Mouse (Mus musculus): ENCODE data around the gene Gal3st3.
"Not testable (repeated sequence)": the region's sequence is repeated elsewhere in the genome, so short reads cannot be mapped to it uniquely, and the experiment has no call there.

Gal3st3 gene

GRCm38 (mm10) chr19:5306968-5307734, 9.0 kb downstream of the Gal3st3 start:
- DNase-seq (ENCODE audit: low spot score) = peak; percentile 20

GRCm38 (mm10) chr19:5309025-5309424, 10.9 kb downstream of the Gal3st3 start:
- DNase-seq (ENCODE audit: low spot score) = no peak

- DNase-seq (ENCODE audit: low spot score) = no peak
Observed at GRCm38 (mm10) chr19:5313189-5313588, 15.1 kb downstream of the Gal3st3 start.

GRCm38 (mm10) chr19:5323801-5324200, 25.7 kb downstream of the Gal3st3 start:
- DNase-seq (ENCODE audit: low spot score) = no peak

GRCm38 (mm10) chr19:5327970-5328369, 29.8 kb downstream of the Gal3st3 start:
- DNase-seq (ENCODE audit: low spot score) = no peak

GRCm38 (mm10) chr19:5334741-5335140, 36.6 kb downstream of the Gal3st3 start:
- no peak for DNase-seq (ENCODE audit: low spot score)

GRCm38 (mm10) chr19:5335441-5335840, 37.3 kb downstream of the Gal3st3 start, which contains the start of gene Catsper1:
Gene Catsper1, plus strand, starts transcription at chr19:5335741.
- DNase-seq (ENCODE audit: low spot score) = no peak

GRCm38 (mm10) chr19:5337975-5338374, 39.8 kb downstream of the Gal3st3 start:
- peak; percentile 65 for DNase-seq (ENCODE audit: low spot score)

GRCm38 (mm10) chr19:5341360-5341759, 43.2 kb downstream of the Gal3st3 start:
- DNase-seq (ENCODE audit: low spot score) = no peak

GRCm38 (mm10) chr19:5345297-5346131, 47.4 kb downstream of the Gal3st3 start:
- no peak for DNase-seq (ENCODE audit: low spot score)

GRCm38 (mm10) chr19:5348064-5348463, 49.9 kb downstream of the Gal3st3 start:
- DNase-seq (ENCODE audit: low spot score) = no peak

- peak; percentile 24 for DNase-seq (ENCODE audit: low spot score)
Observed at GRCm38 (mm10) chr19:5348526-5349501, 50.7 kb downstream of the Gal3st3 start.

GRCm38 (mm10) chr19:5349502-5349873, 51.4 kb downstream of the Gal3st3 start, which contains the start of gene Cst6:
Gene Cst6, minus strand, starts transcription at chr19:5349574.
- not testable (repeated sequence) for DNase-seq (ENCODE audit: low spot score)

GRCm38 (mm10) chr19:5353609-5354008, 55.5 kb downstream of the Gal3st3 start:
- no peak for DNase-seq (ENCODE audit: low spot score)

GRCm38 (mm10) chr19:5356080-5356479, 57.9 kb downstream of the Gal3st3 start:
- DNase-seq (ENCODE audit: low spot score) = no peak
